Mouse (Mus musculus): ENCODE measurements at regions not wholly inside any gene's neighbourhood (a gene's known extent, or its start where the extent isn't known, plus 50 kb on each side); places are given as distances from the start of the nearest gene placed in this dataset.

DNA sequence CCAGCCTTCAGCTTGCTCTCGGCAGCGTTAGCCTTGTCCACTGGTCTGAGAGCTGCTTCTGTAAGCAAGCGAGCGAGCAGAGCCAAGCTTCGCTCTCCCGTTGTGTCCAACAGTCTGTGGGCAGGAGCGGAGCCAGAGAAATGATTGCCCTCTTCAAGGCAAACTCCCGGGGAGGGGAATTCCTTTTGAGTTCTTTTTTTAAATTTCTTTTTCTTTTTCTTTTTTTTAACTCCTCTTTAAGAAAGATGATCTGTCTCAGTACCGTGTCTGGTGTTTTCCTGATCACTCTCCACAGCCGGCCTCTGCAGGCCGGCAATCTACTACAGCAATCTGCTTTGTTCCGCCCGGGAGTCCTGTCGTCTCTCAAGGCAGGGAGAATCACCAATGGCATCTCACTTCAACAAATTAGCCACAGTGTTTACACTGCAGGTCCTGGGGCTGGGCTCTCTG, 170.6 kb upstream of the Hmga2 start:
- TF ChIP-seq CEBPB (IDR thresholded peaks at IDR 0.05; ENCODE audit: low read depth) (no peak), USF1 (IDR thresholded peaks at IDR 0.05; ENCODE audit: low read depth) (no peak), CTCF (IDR thresholded peaks at IDR 0.05; ENCODE audit: control insufficient read depth, insufficient read depth, insufficient read length) (no peak), MYOD1 (IDR thresholded peaks at IDR 0.05; ENCODE audit: control insufficient read depth, insufficient read length, low read depth) (no peak)
